In the genomic region with DNA sequence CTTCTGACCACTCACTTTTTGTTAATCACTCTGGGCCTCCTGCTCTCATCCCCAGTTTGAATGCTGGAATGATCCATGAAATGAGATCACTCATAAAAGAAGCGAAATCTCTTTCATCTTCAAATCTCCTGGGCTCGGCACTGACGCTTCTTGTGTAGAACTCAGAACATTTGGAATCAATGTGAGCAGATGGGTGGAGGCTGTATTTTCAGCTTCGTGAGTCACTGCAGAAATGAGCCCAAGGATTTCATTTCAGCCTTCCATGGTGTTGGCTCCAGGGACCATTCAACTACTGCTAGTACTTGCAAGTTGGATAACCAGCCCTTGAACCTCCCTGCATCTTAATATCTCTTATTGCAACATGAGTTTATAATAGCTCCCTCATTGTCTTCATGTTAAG, we compare ENCODE assay signal across 20 mouse cellular contexts.
A peak's percentile ranks its signal among the peaks of the same experiment; 100 is the strongest.
DNase-seq lines count a peak whose midpoint lies in the region; ATAC-seq lines count a peak whose summit lies in the region.
"Had no signal": no experiment of that assay in that cellular context is flagged by ENCODE, and none has a peak within 500 bp of the region (broad histone marks: within the 10 kb centered on the region; RNA-seq: fewer than 3 reads in every experiment).

No protein-coding gene starts in this region.

- DNase-seq in heart, postnatal 10 days: peak; percentile 7 to 21
- DNase-seq in heart, postnatal 4 days: no peak
- peak; percentile 35 for DNase-seq in right cerebral cortex, adult 18-20 months
- DNase-seq in right cerebral cortex, postnatal 4 days: no peak
- peak; percentile 65 for DNase-seq in gastrocnemius, postnatal 25 days
- peak; percentile 50 for DNase-seq in telencephalon, adult 2 months (ENCODE audit: low read depth, low spot score)
- DNase-seq: adrenal gland, postnatal 25 days; cerebellum, postnatal 14 days; kidney, postnatal 14 days; thymus, adult 18-20 months had no signal

- no peaks in the 10 kb centered on the region for H3K27me3 ChIP-seq in intestine, embryonic 15.5 days (replicated peaks)
- H3K27me3 ChIP-seq: embryonic facial prominence, embryonic 13.5 days; forebrain, embryonic 12.5 days; hindbrain, embryonic 12.5 days; liver, embryonic 15.5 days had no signal

- no peak overlapping the region for H3K9ac ChIP-seq in intestine, embryonic 15.5 days
- H3K9ac ChIP-seq: embryonic facial prominence, embryonic 13.5 days; forebrain, embryonic 12.5 days; hindbrain, embryonic 12.5 days; liver, embryonic 15.5 days had no signal

- 84% methylated on average over 4 of the region's 4 CpGs for WGBS in intestine, embryonic 15.5 days

- H3K36me3 ChIP-seq in intestine, embryonic 15.5 days: no peaks in the 10 kb centered on the region
- H3K36me3 ChIP-seq: embryonic facial prominence, embryonic 13.5 days; forebrain, embryonic 12.5 days; hindbrain, embryonic 12.5 days; liver, embryonic 15.5 days had no signal

- ATAC-seq in intestine, embryonic 15.5 days: no peak
- ATAC-seq: CD4-positive, CD25-positive, alpha-beta regulatory T cell, adult 4 months; intestine, embryonic 16.5 days; midbrain, embryonic 16.5 days had no signal

- no peaks in the 10 kb centered on the region for H3K4me1 ChIP-seq in intestine, embryonic 15.5 days (replicated peaks)
- H3K4me1 ChIP-seq: embryonic facial prominence, embryonic 13.5 days; forebrain, embryonic 12.5 days; hindbrain, embryonic 12.5 days; liver, embryonic 15.5 days had no signal

- H3K4me3 ChIP-seq in intestine, embryonic 15.5 days (replicated peaks): no peak overlapping the region
- H3K4me3 ChIP-seq: embryonic facial prominence, embryonic 13.5 days; forebrain, embryonic 12.5 days; heart, adult 2 months; hindbrain, embryonic 12.5 days; liver, embryonic 15.5 days had no signal

- no peak overlapping the region for H3K27ac ChIP-seq in intestine, embryonic 15.5 days
- H3K27ac ChIP-seq: embryonic facial prominence, embryonic 13.5 days; forebrain, embryonic 12.5 days; heart, adult 2 months; hindbrain, embryonic 12.5 days; liver, embryonic 15.5 days; macrophage had no signal

- no peak overlapping the region for H3K4me2 ChIP-seq in intestine, embryonic 15.5 days (replicated peaks)
- H3K4me2 ChIP-seq: embryonic facial prominence, embryonic 13.5 days; forebrain, embryonic 12.5 days; hindbrain, embryonic 12.5 days; liver, embryonic 15.5 days had no signal

- intact Hi-C loops in heart, postnatal 10 days (cut with DNase I): no loop called here

- H3K9me3 ChIP-seq in intestine, embryonic 15.5 days: no peaks in the 10 kb centered on the region
- H3K9me3 ChIP-seq: embryonic facial prominence, embryonic 13.5 days; forebrain, embryonic 12.5 days; hindbrain, embryonic 12.5 days; liver, embryonic 15.5 days had no signal

Comparison
In these comparisons a context has a peak if more than half of its experiments do, and no peak if none do; other contexts are left out.
1. DNase-seq: peak in heart, postnatal 10 days (2 of 2), right cerebral cortex, adult 18-20 months (single experiment), gastrocnemius, postnatal 25 days (single experiment) and telencephalon, adult 2 months (single experiment); none in heart, postnatal 4 days (single experiment) and right cerebral cortex, postnatal 4 days (single experiment).